Mouse (Mus musculus) kidney, embryonic 14.5 days (tissue): ENCODE results near the gene Neurl1b. TPM values are rescaled to one million over a fixed set of nuclear protein-coding genes. Genes with fewer than 3 reads are reported as not detected.
A peak's percentile ranks its signal among the peaks of the same experiment; 100 is the strongest.

Source experiments
- ATAC-seq: fragments of 200-750 bp; cut with Nextera tagmentation; 2 replicates; pipeline ENCODE4 v1.8.0; 2017; ENCODE audit warnings: moderate number of reproducible peaks, mild to moderate bottlenecking, moderate TSS enrichment, moderate library complexity; ENCODE audit not compliant: low FRiP score, low TSS enrichment
- H3K27ac ChIP-seq: fragments of 300-500 bp; sonication (generic); 2 replicates; pipeline ENCODE4 v1.5.1; 2014; ENCODE audit warnings: low read depth, mild to moderate bottlenecking, low read length, moderate library complexity, mixed read lengths
- H3K27me3 ChIP-seq: fragments of 300-500 bp; sonication (generic); 2 replicates; pipeline ENCODE4 v1.6.1; 2014; ENCODE audit warnings: mild to moderate bottlenecking, low read length; ENCODE audit not compliant: control insufficient read depth, insufficient read depth
- H3K36me3 ChIP-seq: fragments of 300-500 bp; sonication (generic); 2 replicates; pipeline ENCODE4 v1.6.1; 2014; ENCODE audit warnings: low read length, mixed read lengths; ENCODE audit not compliant: control insufficient read depth, insufficient read depth
- H3K4me1 ChIP-seq: fragments of 300-500 bp; sonication (generic); 2 replicates; pipeline ENCODE4 v1.6.1; 2014; ENCODE audit warnings: low read length, mixed read lengths; ENCODE audit not compliant: control insufficient read depth, insufficient read depth
- H3K4me2 ChIP-seq: fragments of 300-500 bp; sonication (generic); replicated peaks from 2 replicates; pipeline ENCODE4 v1.6.1; 2014; ENCODE audit warnings: low read depth, mild to moderate bottlenecking, low read length
- H3K4me3 ChIP-seq: fragments of 300-500 bp; sonication (generic); 2 replicates; pipeline ENCODE4 v1.5.1; 2014; ENCODE audit warnings: mild to moderate bottlenecking, low read length
- H3K9ac ChIP-seq: fragments of 300-500 bp; sonication (generic); 2 replicates; pipeline ENCODE4 v1.6.1; 2014; ENCODE audit warnings: low read depth, mild to moderate bottlenecking, low read length, moderate library complexity
- H3K9me3 ChIP-seq: fragments of 300-500 bp; sonication (generic); 2 replicates; pipeline ENCODE4 v1.6.1; 2016; ENCODE audit warnings: low read length; ENCODE audit not compliant: control insufficient read depth
- WGBS: fragments of 180-500 bp; shearing (Covaris S2); extraction: QIAGEN DNeasy Blood & Tissue Kit; methylation state at CpG from one replicate; pipeline ENCODE4 v1.1.7; 2014; 5-methylcytosine and 5-hydroxymethylcytosine counted together
- polyA plus RNA-seq: library from polyadenylated mRNA; unstranded; fragments of >200 nt; fragmentation: Nextera tagmentation; extraction: Ambion mirVana; gene quantifications from 2 replicates; pipeline ENCODE4 v1.2.1, GENCODE M21; 2014

The Neurl1b gene
- polyA plus RNA-seq, 1 experiment from 2014 or later = 1.6 TPM

DNA sequence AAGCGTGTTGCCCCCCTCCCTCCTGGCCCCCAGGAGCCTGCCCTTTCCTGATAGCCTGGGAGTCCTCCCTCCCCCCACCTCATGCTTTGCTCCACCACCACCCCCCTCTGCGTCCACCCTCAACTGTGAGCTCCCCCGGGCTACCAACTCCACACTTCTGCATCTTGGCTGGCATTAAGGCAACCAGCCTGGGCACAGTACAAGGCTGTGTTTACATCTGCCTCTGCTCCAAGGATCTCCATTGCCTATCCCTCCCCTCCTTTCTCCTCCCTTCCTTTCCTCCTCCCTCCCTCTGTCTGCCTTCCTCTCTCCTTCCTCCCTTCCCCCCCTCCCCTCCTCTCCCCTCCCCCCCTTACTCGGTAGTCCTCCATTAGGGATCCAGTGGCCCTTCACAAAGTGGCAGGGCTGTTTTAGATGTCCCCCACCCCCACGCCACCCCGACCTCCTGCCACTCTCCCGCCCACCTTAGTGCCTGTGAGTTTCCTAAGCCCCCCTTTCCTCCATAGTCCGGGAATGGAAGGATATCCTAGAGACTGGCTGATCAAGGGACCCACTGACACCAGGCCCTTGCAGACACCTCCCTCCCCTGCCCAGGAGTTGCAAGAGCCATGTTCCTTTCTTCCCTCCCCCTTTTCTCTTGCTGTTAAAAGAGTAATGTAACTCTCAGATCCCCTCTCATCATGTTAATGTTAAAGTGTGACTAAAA lies 34.2 kb upstream of the Neurl1b start:
- no peaks in the 10 kb centered on the region for H3K36me3 ChIP-seq
- H3K27ac ChIP-seq = peak overlapping the region; percentile 32
- ATAC-seq = peak; percentile 38
- 35% methylated on average over 8 of the region's 8 CpGs for WGBS
- no peaks in the 10 kb centered on the region for H3K27me3 ChIP-seq
- H3K4me2 ChIP-seq = peak overlapping the region; percentile 32
- H3K9me3 ChIP-seq = no peaks in the 10 kb centered on the region
- no peak overlapping the region for H3K9ac ChIP-seq
- H3K4me3 ChIP-seq = no peak overlapping the region
- H3K4me1 ChIP-seq = peaks cover 21% of the 10 kb centered on the region

DNA sequence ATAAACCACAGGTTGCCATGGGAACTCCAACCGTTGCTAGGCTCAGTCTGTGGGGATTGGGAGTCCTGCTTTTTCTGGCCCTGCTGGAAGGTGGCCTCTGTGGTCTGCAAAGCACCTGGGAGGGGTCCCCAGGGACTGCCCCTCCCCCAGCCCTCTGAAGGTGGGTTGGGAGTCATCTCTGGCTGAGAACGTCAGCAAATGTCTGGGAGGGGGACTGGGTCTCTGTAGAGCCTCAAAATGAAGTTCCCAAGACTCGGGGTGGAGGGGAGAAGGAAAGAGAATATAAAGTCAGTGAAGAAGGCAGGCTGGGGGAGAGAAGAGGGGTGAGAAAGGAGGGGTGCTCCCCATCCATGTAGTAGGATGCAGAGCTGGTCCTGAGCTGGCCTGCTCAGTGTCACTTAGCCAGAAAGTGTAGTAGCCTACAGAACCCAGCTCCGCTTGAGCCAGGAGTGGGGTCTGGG lies 33.6 kb upstream of the Neurl1b start:
- 39% methylated on average over 4 of the region's 4 CpGs for WGBS
- Histone ChIP-seq H3K27ac (peak overlapping the region; percentile 32), H3K9ac (no peak overlapping the region; the same call in 1 of the 2 replicates), H3K36me3 (no peaks in the 10 kb centered on the region), H3K4me3 (no peak overlapping the region), H3K4me2 (0 out of 2 replicates have a peak overlapping the region, but pooled peaks have one; percentile 32), H3K9me3 (no peaks in the 10 kb centered on the region), H3K27me3 (no peaks in the 10 kb centered on the region), H3K4me1 (peaks cover 21% of the 10 kb centered on the region)
- peak; percentile 85 for ATAC-seq

- H3K4me2 ChIP-seq = no peak overlapping the region
- no peak overlapping the region for H3K4me3 ChIP-seq
- no peak for ATAC-seq
- H3K27me3 ChIP-seq = no peaks in the 10 kb centered on the region
- WGBS = 59% methylated on average over 5 of the region's 5 CpGs
- H3K9me3 ChIP-seq = no peaks in the 10 kb centered on the region
- peaks cover 21% of the 10 kb centered on the region for H3K4me1 ChIP-seq
- peak overlapping the region; percentile 32; the same call in 1 of the 2 replicates for H3K27ac ChIP-seq
- H3K36me3 ChIP-seq = no peaks in the 10 kb centered on the region
- no peak overlapping the region for H3K9ac ChIP-seq
Observed at GRCm38 (mm10) chr17:26381613-26382012, 33.0 kb upstream of the Neurl1b start.

- Histone ChIP-seq H3K27ac (no peak overlapping the region), H3K4me2 (no peak overlapping the region), H3K9ac (no peak overlapping the region), H3K9me3 (no peaks in the 10 kb centered on the region), H3K4me3 (no peak overlapping the region), H3K4me1 (peaks cover 21% of the 10 kb centered on the region), H3K36me3 (no peaks in the 10 kb centered on the region), H3K27me3 (no peaks in the 10 kb centered on the region)
- WGBS = 83% methylated on average over 3 of the region's 3 CpGs
- ATAC-seq = no peak
Observed at GRCm38 (mm10) chr17:26382176-26382575, 32.5 kb upstream of the Neurl1b start.

- no peak overlapping the region for H3K9ac ChIP-seq
- no peaks in the 10 kb centered on the region for H3K9me3 ChIP-seq
- no peak overlapping the region for H3K27ac ChIP-seq
- ATAC-seq = no peak
- H3K4me1 ChIP-seq = peaks cover 21% of the 10 kb centered on the region
- WGBS = 75% methylated on average over 5 of the region's 5 CpGs
- H3K27me3 ChIP-seq = no peaks in the 10 kb centered on the region
- H3K4me2 ChIP-seq = no peak overlapping the region
- no peak overlapping the region for H3K4me3 ChIP-seq
- H3K36me3 ChIP-seq = no peaks in the 10 kb centered on the region
Observed at GRCm38 (mm10) chr17:26382687-26383086, 31.9 kb upstream of the Neurl1b start.

- H3K4me1 ChIP-seq = peaks cover 21% of the 10 kb centered on the region
- 93% methylated on average over 3 of the region's 3 CpGs for WGBS
- no peaks in the 10 kb centered on the region for H3K36me3 ChIP-seq
- H3K4me3 ChIP-seq = no peak overlapping the region
- H3K9ac ChIP-seq = no peak overlapping the region
- H3K4me2 ChIP-seq = no peak overlapping the region
- H3K27me3 ChIP-seq = no peaks in the 10 kb centered on the region
- H3K27ac ChIP-seq = no peak overlapping the region
- ATAC-seq = no peak
- H3K9me3 ChIP-seq = no peaks in the 10 kb centered on the region
Observed at GRCm38 (mm10) chr17:26384111-26384510, 30.5 kb upstream of the Neurl1b start.

GRCm38 (mm10) chr17:26385252-26386130 lies 29.1 kb upstream of the Neurl1b start:
- WGBS = 84% methylated on average over 11 of the region's 11 CpGs
- no peak for ATAC-seq

DNA sequence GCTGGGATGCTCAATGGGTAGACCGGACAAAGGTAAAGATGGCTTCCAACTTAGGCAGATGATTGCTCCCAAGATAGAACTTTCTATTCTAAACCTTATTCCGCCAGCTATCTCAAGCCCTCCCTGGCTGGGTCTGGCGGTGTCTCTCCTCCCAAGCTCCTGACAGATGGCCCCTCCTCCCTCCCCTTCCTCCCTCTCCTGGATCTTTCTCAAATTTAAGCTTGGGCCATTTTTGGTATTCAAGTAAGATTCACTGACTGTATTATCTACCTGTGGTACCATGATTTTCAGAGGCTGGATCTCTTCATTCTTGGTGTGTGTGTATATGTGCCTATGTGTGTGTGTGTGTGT lies 28.5 kb upstream of the Neurl1b start:
- Histone ChIP-seq H3K9me3 (no peaks in the 10 kb centered on the region), H3K36me3 (no peaks in the 10 kb centered on the region), H3K9ac (no peak overlapping the region), H3K4me2 (no peak overlapping the region), H3K4me1 (peaks cover 10% of the 10 kb centered on the region), H3K27me3 (no peaks in the 10 kb centered on the region), H3K4me3 (no peak overlapping the region), H3K27ac (no peak overlapping the region)
- WGBS = 87% methylated on average over 3 of the region's 3 CpGs
- ATAC-seq = no peak

More at GRCm38 (mm10) chr17:26385252-26386130, 29.1 kb upstream of the Neurl1b start:
- Histone ChIP-seq H3K9me3 (no peaks in the 10 kb centered on the region), H3K27me3 (no peaks in the 10 kb centered on the region), H3K4me2 (no peak overlapping the region), H3K4me3 (no peak overlapping the region), H3K4me1 (peaks cover 16% of the 10 kb centered on the region), H3K36me3 (no peaks in the 10 kb centered on the region), H3K9ac (no peak overlapping the region), H3K27ac (no peak overlapping the region)

GRCm38 (mm10) chr17:26388106-26388505 lies 26.5 kb upstream of the Neurl1b start:
- no peaks in the 10 kb centered on the region for H3K4me1 ChIP-seq
- no peak overlapping the region for H3K4me2 ChIP-seq
- no peak overlapping the region for H3K27ac ChIP-seq
- H3K4me3 ChIP-seq = no peak overlapping the region
- H3K9ac ChIP-seq = no peak overlapping the region
- no peak for ATAC-seq
- H3K9me3 ChIP-seq = no peaks in the 10 kb centered on the region
- 80% methylated on average over 3 of the region's 3 CpGs for WGBS
- no peaks in the 10 kb centered on the region for H3K36me3 ChIP-seq
- H3K27me3 ChIP-seq = no peaks in the 10 kb centered on the region
